Mouse (Mus musculus) cerebellum, adult 2 months (tissue): ENCODE measurements around the gene Nop2. TPM values are rescaled to one million over a fixed set of nuclear protein-coding genes. Genes with fewer than 3 reads are reported as not detected.
A peak's percentile ranks its signal among the peaks of the same experiment; 100 is the strongest.

Experiments
- DNase-seq, 2 experiments: peaks; one replicate each; pipeline ENCODE4 v3.0.0; 2021
- H3K27ac ChIP-seq: fragments of 200-500 bp; 2 replicates; pipeline ENCODE4 v1.5.1; 2012; ENCODE audit warnings: low read length, control low read depth, inconsistent platforms; ENCODE audit not compliant: insufficient read depth
- H3K27me3 ChIP-seq: fragments of 200-500 bp; 2 replicates; pipeline ENCODE4 v1.6.1; 2012; ENCODE audit warnings: inconsistent platforms, mild to moderate bottlenecking, low read length, moderate library complexity; ENCODE audit not compliant: control insufficient read depth, insufficient read depth
- H3K4me1 ChIP-seq: fragments of 200-500 bp; 2 replicates; pipeline ENCODE4 v1.6.1; 2011; ENCODE audit warnings: low read length; ENCODE audit not compliant: control insufficient read depth, insufficient read depth
- H3K4me3 ChIP-seq: fragments of 200-500 bp; replicated peaks from 2 replicates; pipeline ENCODE3; 2011; ENCODE audit warnings: mild to moderate bottlenecking, low read depth, low read length, control low read depth; ENCODE audit not compliant: insufficient read depth
- CTCF ChIP-seq: fragments of 200-500 bp; IDR thresholded peaks from 2 replicates; pipeline ENCODE4 v1.5.1; 2011; ENCODE audit warnings: low read depth, mild to moderate bottlenecking, control low read depth, low read length, moderate library complexity, borderline replicate concordance; ENCODE audit not compliant: insufficient read depth
- POLR2A ChIP-seq: fragments of 200-500 bp; IDR thresholded peaks from 2 replicates; pipeline ENCODE4 v1.6.1; 2011; ENCODE audit warnings: low read length, control low read depth, borderline replicate concordance; ENCODE audit not compliant: insufficient read depth
- WGBS: fragments of 180-500 bp; shearing (Covaris S2); methylation state at CpG from one replicate; pipeline ENCODE4 v1.1.7; 2018; 5-methylcytosine and 5-hydroxymethylcytosine counted together
- polyA plus RNA-seq: library from polyadenylated mRNA; depleted of rRNA; stranded (reverse); fragments of >200 nt; gene quantifications from 2 replicates; pipeline ENCODE4 v1.2.3, GENCODE M21; 2012; rRNA removed

Gene Nop2
- polyA plus RNA-seq, 1 experiment = 24.5 TPM

GRCm38 (mm10) chr6:125192016-125192714 lies 60.5 kb downstream of the Nop2 start:
- under 1% methylated on average over 34 of the region's 34 CpGs for WGBS
- DNase-seq = peak; percentile 94 to 95
- H3K4me3 ChIP-seq = peak overlapping the region; percentile 93
- peaks cover 3% of the 10 kb centered on the region; the same call in 1 of the 2 replicates for H3K4me1 ChIP-seq
- H3K27ac ChIP-seq = peak overlapping the region; percentile 92
- no peaks in the 10 kb centered on the region for H3K27me3 ChIP-seq
- no peak for TF ChIP-seq CTCF
- TF ChIP-seq POLR2A = no peak

GRCm38 (mm10) chr6:125192841-125193240 lies 61.1 kb downstream of the Nop2 start:
- TF ChIP-seq POLR2A (no peak), CTCF (no peak)
- H3K27ac ChIP-seq = peak overlapping the region; percentile 92; the same call in 1 of the 2 replicates
- 35% methylated on average over 5 of the region's 5 CpGs for WGBS
- H3K4me1 ChIP-seq = peaks cover 3% of the 10 kb centered on the region; the same call in 1 of the 2 replicates
- DNase-seq = no peak
- peak overlapping the region; percentile 93 for H3K4me3 ChIP-seq
- no peaks in the 10 kb centered on the region for H3K27me3 ChIP-seq

- Histone ChIP-seq H3K4me1 (peaks cover 3% of the 10 kb centered on the region; the same call in 1 of the 2 replicates), H3K4me3 (no peak overlapping the region), H3K27ac (no peak overlapping the region), H3K27me3 (no peaks in the 10 kb centered on the region)
- no peak for DNase-seq
- WGBS = 77% methylated on average over 7 of the region's 7 CpGs
- TF ChIP-seq CTCF = no peak
- TF ChIP-seq POLR2A = no peak
Measured at GRCm38 (mm10) chr6:125193390-125193789, 61.7 kb downstream of the Nop2 start.

Other genes with a start within 250 kb of the Nop2 start
- gene Cd4, start 243.7 kb upstream of the Nop2 start, polyA plus RNA-seq = 0.05 and 0.26 TPM in 2 replicates
- gene Lag3, start 220.2 kb upstream of the Nop2 start, polyA plus RNA-seq = 1.5 TPM in 2 replicates
- 958 and 983 TPM in 2 replicates for gene Ptms, start 211.8 kb upstream of the Nop2 start, polyA plus RNA-seq
- gene Mlf2, start 200.5 kb upstream of the Nop2 start, polyA plus RNA-seq = 669 and 677 TPM in 2 replicates
- 276 and 289 TPM in 2 replicates for gene Cops7a, start 166.4 kb upstream of the Nop2 start, polyA plus RNA-seq
- gene Pianp, start 135.2 kb upstream of the Nop2 start, polyA plus RNA-seq = 104 and 109 TPM in 2 replicates
- gene Zfp384, start 122.8 kb upstream of the Nop2 start, polyA plus RNA-seq = 57.3 and 64.8 TPM in 2 replicates
- 75.7 and 80.2 TPM in 2 replicates for gene Ing4, start 92.1 kb upstream of the Nop2 start, polyA plus RNA-seq
- gene Acrbp, start 82.2 kb upstream of the Nop2 start, polyA plus RNA-seq = 23.7 and 24.8 TPM in 2 replicates
- gene Lpar5, start 64.0 kb upstream of the Nop2 start, polyA plus RNA-seq = 0.57 and 0.84 TPM in 2 replicates
- gene Chd4, start 35.9 kb upstream of the Nop2 start, polyA plus RNA-seq = 110 and 112 TPM in 2 replicates
- gene Iffo1, start 13.3 kb downstream of the Nop2 start, polyA plus RNA-seq = 95.4 and 96.0 TPM in 2 replicates
- 5,061 and 5,782 TPM in 2 replicates for gene Gapdh, start 34.6 kb downstream of the Nop2 start, polyA plus RNA-seq
- gene Ncapd2, start 59.8 kb downstream of the Nop2 start, polyA plus RNA-seq = 80.8 and 85.4 TPM in 2 replicates
- gene Mrpl51, start 59.9 kb downstream of the Nop2 start, polyA plus RNA-seq = 61.6 and 70.4 TPM in 2 replicates
- 556 and 718 TPM in 2 replicates for gene Vamp1, start 83.6 kb downstream of the Nop2 start, polyA plus RNA-seq
- 6.3 TPM in 2 replicates for gene Tapbpl, start 100.0 kb downstream of the Nop2 start, polyA plus RNA-seq
- gene Cd27, start 105.1 kb downstream of the Nop2 start, polyA plus RNA-seq = 0.13 TPM in 1 of 2 replicates, not detected in the other
- not detected in 2 replicates for gene Tuba3a, start 154.1 kb downstream of the Nop2 start, polyA plus RNA-seq
- gene Ltbr, start 182.0 kb downstream of the Nop2 start, polyA plus RNA-seq = 12.1 and 12.5 TPM in 2 replicates
- gene Scnn1a, start 188.8 kb downstream of the Nop2 start, polyA plus RNA-seq = 0.67 and 0.74 TPM in 2 replicates
- 11.4 and 11.8 TPM in 2 replicates for gene Tnfrsf1a, start 217.5 kb downstream of the Nop2 start, polyA plus RNA-seq
- gene Plekhg6, start 248.9 kb downstream of the Nop2 start, polyA plus RNA-seq = 0.06 and 0.10 TPM in 2 replicates